ENCODE assay signal across 24 mouse cellular contexts in the genomic region with DNA sequence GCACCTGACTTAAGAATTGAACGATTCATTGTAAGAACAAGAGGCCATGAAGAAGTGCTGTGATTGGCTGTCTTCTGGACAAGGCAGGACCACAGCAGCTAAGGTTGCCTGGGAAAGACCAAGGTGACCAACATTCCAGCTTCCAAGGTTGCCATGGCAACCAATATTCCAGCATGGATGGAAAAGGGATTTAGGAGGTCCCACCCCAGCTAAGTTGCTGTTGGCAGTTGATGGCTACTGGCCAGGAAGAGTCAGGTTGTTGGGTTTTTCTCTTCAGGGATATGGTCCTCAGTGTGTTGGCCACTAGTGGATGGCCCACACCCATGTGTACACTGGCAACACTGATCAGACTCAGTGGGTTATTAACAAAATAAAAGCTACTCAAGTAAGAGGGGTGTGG.
"Had no signal": no experiment of that assay in that cellular context is flagged by ENCODE, and none has a peak within 500 bp of the region (broad histone marks: within the 10 kb centered on the region; RNA-seq: fewer than 3 reads in every experiment).

No protein-coding gene starts in this region.

- DNase-seq: gastrocnemius, postnatal 14 days; gastrocnemius, postnatal 36 days; heart, adult 18-20 months; heart, postnatal 14 days; heart, postnatal 36 days; kidney, adult 11 months; kidney, adult 2 months; kidney, adult 9 months; kidney, postnatal 14 days; kidney, postnatal 36 days; layer of hippocampus, adult 9-11 months; layer of hippocampus, postnatal 36 days; left cerebral cortex, postnatal 4 days had no signal

- H3K27ac ChIP-seq: heart, embryonic 10.5 days; heart, embryonic 13.5 days; heart, embryonic 15.5 days; hindbrain, embryonic 13.5 days; hindbrain, embryonic 15.5 days; hindbrain, postnatal 0 days; kidney, embryonic 15.5 days; kidney, postnatal 0 days; limb, embryonic 13.5 days; limb, embryonic 15.5 days had no signal

- H3K4me3 ChIP-seq: heart, embryonic 10.5 days; heart, embryonic 13.5 days; heart, embryonic 15.5 days; hindbrain, embryonic 13.5 days; hindbrain, embryonic 15.5 days; kidney, embryonic 15.5 days; limb, embryonic 13.5 days; limb, embryonic 15.5 days had no signal

- H3K9me3 ChIP-seq: heart, embryonic 10.5 days; heart, embryonic 13.5 days; heart, embryonic 15.5 days; hindbrain, embryonic 13.5 days; hindbrain, embryonic 15.5 days; kidney, embryonic 15.5 days; limb, embryonic 15.5 days had no signal

- H3K36me3 ChIP-seq: heart, embryonic 10.5 days; heart, embryonic 15.5 days; hindbrain, embryonic 15.5 days; limb, embryonic 13.5 days; limb, embryonic 15.5 days had no signal

- H3K4me1 ChIP-seq: limb, embryonic 13.5 days; limb, embryonic 15.5 days had no signal

- H3K27me3 ChIP-seq: heart, embryonic 13.5 days; heart, embryonic 15.5 days; hindbrain, embryonic 13.5 days; hindbrain, embryonic 15.5 days; kidney, embryonic 15.5 days; limb, embryonic 13.5 days; limb, embryonic 15.5 days had no signal

- H3K9ac ChIP-seq: heart, embryonic 13.5 days; heart, embryonic 15.5 days; hindbrain, embryonic 13.5 days; hindbrain, embryonic 15.5 days; kidney, embryonic 15.5 days; limb, embryonic 13.5 days; limb, embryonic 15.5 days had no signal

- ATAC-seq: hindbrain, postnatal 0 days; intestine, embryonic 16.5 days had no signal

- H3K4me2 ChIP-seq: heart, embryonic 13.5 days; heart, embryonic 15.5 days; hindbrain, embryonic 13.5 days; hindbrain, embryonic 15.5 days; kidney, embryonic 15.5 days; limb, embryonic 13.5 days; limb, embryonic 15.5 days had no signal
